Mouse (Mus musculus) hematopoietic stem cell, adult 5-6 weeks (primary cell): ENCODE measurements around the gene Tbc1d25. TPM values are rescaled to one million over a fixed set of nuclear protein-coding genes. Genes with fewer than 3 reads are reported as not detected.

ENCODE experiments used
- ATAC-seq, 2 experiments: fragments of 125-278 bp in 1 of 2; replicated peaks in 1 of 2; 2 replicates each; pipeline ENCODE4 v1.8.0; 2016 to 2017; ENCODE audit warnings: inconsistent platforms in 2 of 2, mild to moderate bottlenecking in 2 of 2, moderate number of reproducible peaks in 2 of 2, low read depth in 1 of 2, moderate TSS enrichment in 1 of 2; ENCODE audit not compliant: low FRiP score in 2 of 2, poor library complexity in 2 of 2, severe bottlenecking in 2 of 2, insufficient read depth in 1 of 2, low TSS enrichment in 1 of 2
- total RNA-seq: library from RNA; stranded (forward); fragments of 172-1452, 232-1000 nt; gene quantifications from 2 replicates; pipeline ENCODE4 v1.2.3, GENCODE M21; 2017

The Tbc1d25 gene
- total RNA-seq, 1 experiment from 2014 or later, result 8.2 TPM

DNA sequence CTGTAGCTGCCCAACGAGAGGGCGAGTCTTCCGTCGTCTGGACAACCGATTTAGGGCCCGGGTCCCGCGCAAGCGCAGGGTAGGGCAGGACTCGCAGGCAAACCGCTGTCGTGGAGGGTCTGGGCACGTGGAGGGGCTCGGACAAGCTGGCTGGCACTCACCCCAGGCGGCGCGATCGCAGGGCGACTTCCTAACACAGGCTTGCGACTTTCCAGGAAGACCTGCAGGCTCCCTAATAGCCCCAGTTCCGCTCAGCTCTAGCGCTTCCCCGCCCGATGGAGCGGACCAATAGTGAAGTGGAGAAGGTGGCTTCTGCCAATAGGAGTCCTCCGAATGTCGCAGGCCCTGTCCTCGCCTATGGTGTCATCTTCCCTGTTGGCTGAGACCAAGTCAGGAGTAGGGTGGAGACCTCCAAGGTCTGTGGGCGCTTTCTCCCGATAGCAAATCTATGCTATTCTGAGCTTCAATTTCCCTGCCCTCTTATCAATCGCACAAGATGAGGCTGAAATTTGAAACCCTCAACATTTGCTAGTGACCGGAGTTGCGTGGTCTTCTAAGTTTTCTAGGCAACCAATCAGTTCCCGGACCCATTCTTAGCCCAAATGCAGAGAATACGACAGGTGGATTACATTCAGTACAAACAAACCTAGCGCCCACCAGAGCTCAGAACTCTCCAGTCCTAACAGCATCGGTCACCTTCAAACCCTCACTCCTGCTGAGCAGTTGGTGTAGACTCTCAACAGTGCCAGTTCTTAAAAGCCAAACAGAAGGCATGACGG lies 16.8 kb upstream of the Tbc1d25 start:
- ATAC-seq, result peak; percentile 97 to 100

DNA sequence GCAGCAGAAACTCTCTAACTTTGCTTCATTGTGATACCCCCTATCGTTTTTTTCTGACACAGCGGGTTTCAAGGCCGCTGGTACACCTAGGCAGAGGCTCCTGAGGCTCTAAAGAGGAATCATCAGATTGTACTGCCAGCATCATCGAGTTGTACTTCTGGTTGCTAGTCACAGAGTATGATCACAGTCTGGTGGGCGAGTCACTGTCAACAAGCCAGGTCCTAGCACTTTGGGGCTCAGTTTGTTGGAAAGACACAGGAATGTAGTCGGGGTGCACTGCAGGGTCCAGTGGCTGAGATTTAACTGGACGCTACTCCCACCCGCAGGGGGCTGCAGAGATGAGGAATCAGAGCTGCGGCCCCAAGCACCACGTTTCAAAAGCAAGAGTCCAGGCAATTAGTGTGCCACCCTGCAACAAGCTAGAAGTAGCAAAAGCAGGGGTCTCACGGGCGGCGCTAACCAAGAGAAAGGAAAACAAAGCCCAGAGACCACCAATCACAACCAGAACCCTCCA lies 16.2 kb upstream of the Tbc1d25 start:
- peak; percentile 5 to 49; a peak in 2 of 4 replicates for ATAC-seq

DNA sequence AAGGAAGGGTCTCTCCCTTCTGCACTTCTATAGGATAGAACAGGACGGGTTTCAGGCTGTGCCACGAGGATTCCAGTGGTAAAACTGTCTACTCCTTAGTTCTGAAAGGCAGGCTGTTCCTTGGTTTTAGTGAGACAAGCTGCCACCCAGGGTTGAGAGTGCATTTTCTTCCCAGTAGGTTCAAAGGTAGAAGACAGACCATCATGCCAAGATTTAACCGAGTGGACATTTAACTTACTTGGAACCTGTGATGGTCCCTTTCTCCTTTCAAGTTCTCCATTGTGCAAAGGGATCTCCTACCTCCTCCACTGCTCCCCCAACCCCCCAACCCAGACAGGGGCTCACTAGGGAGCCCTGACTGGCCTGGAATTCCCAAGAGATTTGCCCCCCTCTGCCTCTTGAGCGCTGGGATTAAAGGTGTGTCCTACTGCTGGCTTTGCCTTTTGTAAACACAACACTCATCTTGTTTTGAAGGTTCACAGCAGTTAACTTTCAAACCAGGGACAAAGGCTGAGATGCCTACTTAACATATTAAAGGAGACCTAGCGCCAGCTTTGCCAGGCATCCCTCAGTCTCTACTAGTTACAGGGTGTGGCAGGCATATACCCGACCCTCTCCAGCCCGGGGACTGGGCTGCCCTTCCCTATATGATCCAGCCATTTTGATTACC lies 7.0 kb upstream of the Tbc1d25 start:
- no peak for ATAC-seq

DNA sequence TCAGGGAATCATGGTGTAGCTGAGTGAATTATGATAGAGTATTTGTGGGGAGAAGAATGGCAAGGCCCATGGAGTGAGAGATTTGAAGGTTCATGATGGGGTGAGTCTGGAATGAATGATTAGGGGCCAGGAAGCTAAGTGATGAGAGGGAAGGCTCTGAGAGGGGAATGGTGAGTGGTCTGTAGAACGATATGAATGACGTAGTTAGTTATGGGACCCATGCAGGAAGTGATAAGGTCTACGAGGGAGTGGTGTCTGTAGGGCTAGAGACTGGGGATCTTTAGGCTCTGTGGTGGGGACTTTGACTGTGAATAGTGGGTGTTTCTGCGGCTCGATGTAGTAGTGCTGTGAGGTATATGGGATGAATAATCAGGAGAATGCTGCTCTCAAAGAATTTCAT lies 3.7 kb upstream of the Tbc1d25 start:
- ATAC-seq, result no peak

DNA sequence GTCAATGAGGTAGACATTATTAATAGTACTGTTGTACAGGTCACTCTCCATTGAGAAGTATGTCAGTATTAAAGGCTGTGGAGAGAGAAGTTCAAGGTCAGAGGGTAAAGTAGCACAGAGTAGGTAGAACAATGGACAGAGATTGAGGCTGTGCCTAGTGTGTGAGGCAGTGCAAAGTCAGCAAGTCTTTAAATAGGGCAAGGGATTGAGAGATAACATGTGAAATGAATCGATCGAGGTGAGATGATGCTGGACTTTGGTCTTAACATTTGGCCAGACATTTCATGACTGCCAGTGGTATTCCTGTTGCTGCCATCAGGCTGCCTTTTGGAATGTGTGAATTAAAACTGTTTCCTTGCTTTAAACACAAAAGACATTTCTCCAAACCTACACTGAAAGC lies 2.9 kb upstream of the Tbc1d25 start:
- ATAC-seq, result no peak

DNA sequence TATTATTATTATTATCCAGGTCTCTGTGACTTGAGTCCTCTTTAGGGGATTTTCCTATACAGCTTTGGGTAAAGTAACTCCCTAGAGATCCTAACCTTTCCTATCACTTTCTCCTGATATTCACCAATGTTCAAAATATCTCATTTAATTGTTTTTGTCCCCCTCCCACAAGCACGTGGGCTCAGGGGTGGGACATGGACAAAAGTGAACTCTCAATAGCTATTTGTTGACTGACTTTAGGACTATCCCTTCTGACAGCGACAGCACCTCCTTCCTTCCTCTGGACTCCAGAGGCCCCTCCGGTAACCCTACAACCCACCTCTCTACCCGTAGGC lies 845 bp downstream of the Tbc1d25 start:
- ATAC-seq, result peak in 1 of 2 experiments; percentile 68; a peak in 2 of 4 replicates

DNA sequence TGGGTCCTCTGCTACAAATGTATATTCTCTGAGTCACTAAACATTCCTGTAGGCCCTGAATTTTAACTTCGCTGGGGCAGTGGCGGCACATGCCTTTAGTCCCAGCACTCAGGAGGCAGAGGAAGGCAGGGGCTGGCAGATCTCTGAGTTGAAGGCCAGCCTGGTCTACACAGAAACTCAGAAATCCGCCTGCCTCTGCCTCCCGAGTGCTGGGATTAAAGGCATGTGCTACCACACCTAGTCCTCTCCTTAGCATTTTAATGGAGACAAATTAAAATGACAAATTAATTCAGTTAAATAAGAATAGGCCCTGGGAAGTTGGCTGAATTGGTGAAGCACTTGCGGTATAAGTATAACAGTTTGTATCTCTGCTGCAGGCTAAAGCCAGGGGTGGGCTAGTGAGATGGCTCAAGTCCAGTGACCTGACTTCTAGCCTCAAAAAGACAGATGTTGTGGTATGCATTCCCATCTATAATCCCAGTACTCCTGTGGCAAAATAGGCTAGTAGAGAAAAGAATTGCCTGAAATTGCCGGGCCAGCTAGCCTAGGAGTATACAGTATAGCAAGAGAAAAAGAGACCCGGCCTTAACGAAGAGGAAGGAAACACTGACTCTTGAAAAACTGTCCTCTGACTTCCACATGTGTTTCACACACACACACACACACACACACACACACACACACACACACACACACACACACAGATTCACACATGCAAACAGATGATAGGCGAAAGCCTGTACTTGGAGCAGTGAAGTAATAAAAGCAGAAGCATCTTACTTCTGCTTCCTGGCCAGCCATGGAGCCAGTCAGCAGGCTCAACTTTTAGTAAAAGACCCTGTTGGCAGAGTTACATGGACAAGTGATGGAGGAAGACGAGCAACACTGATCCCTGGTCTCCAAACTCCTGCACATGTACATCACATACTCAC lies 8.0 kb downstream of the Tbc1d25 start:
- peak; percentile 65 to 86 for ATAC-seq

DNA sequence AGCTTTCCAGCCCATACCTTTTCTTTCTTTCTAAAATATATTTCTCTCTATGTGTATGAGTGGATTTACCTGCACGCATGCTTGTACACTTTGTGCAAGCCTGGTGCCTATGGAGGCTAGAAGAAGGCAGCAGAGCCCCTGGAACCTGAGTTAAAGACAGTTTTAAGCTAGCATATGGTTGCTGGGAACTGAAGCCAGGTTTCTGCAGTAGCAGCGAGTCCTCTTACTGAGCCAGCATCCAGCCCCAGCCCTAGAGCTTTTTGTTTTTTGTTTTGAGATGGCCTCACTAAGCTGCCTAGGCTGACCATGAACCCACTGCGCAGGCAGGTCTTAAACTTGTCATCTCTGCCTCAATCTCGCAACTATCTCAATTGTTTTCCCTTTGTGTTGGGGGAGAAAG lies 11.5 kb downstream of the Tbc1d25 start:
- ATAC-seq, result no peak

DNA sequence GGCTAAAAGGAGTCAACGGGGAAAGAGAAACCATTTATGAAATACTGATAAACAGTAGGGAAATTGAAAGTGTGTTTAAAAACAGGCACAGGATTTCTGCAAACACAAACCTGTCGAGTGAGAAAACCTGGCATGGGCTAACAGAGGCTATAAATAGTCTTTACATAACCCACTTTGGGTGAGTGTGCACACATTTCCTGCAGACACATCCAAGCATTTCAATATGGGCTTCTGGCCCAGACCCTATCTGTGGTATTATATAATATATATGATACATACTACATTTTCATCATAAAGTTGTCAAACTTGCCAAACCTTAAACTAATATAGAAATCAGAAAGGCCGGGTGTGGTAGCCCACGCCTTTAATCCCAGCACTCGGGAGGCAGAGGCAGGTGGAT lies 12.9 kb downstream of the Tbc1d25 start:
- ATAC-seq, result no peak

DNA sequence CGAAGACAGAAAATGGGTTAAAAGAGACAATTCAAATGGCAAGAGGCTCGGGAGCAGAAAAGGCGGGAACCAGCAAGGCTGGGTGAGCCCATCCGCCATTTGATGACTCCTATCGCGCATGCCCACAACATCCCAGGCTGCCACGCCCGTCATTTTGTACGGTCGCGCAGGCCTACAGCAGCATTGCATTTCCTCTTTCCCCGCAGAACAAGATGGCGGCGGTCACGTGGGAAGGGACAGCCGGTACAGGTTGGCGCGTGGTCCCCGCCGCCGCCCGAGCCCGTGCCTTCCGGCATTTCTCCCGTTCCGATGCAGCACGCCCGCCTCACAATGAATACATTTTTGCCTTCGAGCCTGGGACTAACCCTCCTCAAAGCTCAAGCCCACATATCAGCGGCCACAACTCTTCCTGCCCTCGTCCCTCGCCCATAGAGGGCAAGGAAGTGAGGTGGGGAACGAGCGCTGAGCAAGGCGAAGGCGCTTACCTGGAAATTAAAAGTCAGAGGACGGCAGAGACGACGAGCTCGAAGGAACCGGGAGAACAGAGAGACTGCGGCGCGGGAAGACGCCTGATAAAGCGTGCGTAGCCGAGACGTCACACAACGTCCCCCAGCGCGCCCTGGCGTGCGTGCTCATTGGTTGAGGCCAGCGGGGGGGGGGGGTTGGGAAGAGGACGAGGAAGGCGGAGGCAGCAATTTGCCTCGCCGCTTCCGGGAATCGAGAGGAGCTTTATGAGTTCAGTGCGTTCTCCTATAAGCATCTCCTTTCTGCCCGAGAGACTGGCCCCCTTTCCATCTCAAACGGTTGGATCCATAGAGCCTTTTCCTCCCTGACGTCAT lies 30.6 kb downstream of the Tbc1d25 start, which contains the start of gene Rbm3:
TSS of gene Rbm3 (minus strand) at position 728 of the 839 bp plus-strand sequence.
- ATAC-seq, result peak; percentile 91

DNA sequence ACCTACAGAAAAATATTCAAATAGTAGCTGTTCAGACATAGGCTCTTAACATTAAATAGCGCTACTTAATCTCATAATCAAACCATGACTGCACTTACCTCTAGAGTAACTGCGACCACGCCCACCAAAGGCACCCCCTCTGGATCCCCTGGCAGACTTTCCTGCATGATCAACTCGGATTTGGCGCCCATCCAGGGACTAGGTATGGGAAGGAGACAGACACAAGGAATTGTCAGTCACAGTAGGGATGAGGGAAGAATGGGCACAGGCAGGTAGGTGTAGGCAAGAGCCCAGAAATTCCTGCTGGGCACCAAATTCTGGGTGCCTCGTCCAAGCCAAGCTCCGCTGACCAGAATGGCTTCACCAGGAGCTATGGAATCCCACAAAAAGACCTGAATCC lies 32.2 kb downstream of the Tbc1d25 start:
- no peak for ATAC-seq

DNA sequence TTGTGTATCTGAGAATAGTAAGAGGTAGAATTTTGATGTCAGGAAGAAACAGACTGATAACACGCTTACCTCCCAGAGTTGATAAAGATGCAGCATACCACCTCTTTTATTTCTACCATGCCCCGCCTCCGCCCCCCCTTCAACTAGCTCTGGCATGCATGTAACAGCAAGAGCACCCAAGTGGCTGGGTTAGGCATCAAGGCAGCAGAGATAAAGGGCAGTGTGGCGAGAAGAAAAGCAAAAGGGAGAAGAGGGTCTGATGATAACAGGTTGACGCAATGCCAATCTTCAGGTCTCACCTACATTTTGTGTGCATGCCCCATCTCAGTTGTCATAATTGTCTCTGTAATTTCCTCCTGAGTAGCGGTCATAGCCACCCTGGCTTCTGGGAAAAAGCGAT lies 33.0 kb downstream of the Tbc1d25 start:
- no peak for ATAC-seq

DNA sequence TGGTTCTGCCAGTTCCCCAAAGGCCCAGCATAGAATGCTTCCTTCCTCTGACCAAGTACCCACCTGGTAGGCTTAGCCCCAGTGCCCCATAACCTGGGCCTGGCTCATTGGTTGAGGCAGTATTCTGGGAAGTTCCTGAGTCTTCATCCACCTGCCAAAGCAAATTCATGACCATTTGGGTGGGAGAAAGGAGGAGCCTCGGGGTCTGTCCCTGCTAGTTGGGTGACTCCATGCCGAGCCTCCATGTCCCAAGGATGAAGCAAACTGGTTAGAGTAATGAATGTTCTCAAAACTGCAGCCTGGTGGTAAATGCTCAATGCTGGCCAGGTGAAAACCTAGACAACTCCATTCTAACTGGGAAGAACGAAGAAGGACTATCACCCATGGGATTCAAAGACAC lies 34.9 kb downstream of the Tbc1d25 start:
- ATAC-seq, result no peak

DNA sequence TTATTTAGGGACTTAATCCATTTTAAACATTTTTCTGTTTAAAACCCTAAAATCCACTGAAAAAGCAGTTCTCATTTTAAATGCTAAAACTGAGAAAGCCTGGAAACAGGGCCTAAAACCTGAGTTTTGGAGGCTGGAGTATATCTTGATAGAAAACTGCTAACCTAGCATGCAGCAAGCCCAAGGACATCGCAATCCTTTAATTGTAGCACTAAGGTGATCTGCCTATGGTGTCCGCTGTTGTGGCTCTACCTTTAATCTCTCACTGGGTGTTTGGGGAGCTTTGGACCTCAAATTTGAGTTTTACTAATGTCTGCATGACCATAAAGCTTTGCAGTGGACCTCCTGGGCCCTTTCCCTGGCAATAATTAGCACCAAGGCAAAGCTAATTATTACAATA lies 35.5 kb downstream of the Tbc1d25 start:
- no peak for ATAC-seq

DNA sequence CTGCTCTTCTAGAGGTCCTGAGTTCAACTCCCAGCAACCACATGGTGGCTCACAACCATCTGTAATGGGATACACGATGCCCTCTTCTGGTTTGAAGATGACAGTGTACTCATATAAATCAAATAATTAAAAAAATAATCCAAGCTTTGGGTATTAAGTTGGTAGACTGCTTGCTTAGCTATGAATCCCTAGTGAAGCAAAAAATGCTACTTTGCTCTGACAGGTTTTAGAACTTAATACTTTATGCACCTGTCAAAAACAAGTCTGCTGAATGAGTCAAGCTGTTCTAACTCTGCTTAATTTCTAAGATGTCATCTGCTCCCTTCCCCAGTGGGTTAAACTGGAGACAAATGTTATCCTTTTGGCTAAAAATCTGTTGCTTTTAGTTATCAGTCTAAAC lies 36.5 kb downstream of the Tbc1d25 start:
- no peak for ATAC-seq

DNA sequence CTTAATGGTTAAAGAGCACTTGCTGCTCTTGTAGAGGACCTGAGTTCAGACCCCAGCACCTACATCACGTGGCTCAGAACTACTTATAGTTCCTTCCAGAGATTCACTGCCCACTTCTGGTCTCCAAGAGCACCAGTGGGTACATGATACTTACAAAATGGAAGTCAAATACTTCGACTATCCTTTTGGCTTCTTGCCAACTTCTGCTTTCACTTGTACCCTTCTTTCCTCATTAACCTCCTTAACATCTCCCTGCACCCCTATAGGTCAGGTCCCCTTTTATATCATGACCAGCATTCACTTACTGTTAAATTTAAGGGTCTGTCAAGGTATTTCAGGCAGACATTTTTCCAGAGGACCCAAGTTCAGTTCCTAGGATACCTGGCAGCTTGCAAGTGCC lies 40.1 kb downstream of the Tbc1d25 start:
- no peak for ATAC-seq
